Mouse (Mus musculus) c-Kit-negative CD71-positive TER-119-positive erythroid progenitor cells, embryonic 14.5 days (primary cell): Measurements from ENCODE around the gene Ccdc126.
A peak's percentile ranks its signal among the peaks of the same experiment; 100 is the strongest.

ENCODE experiments used
- DNase-seq: peaks from one replicate; pipeline ENCODE4 v3.0.0-alpha.2; 2013; ENCODE audit warnings: low read depth, low spot score

The Ccdc126 gene

GRCm38 (mm10) chr6:49343737-49344469 lies 24.8 kb downstream of the Ccdc126 start:
- DNase-seq = no peak

GRCm38 (mm10) chr6:49349826-49350225 lies 30.8 kb downstream of the Ccdc126 start:
- DNase-seq = no peak

- DNase-seq = no peak
Observed at GRCm38 (mm10) chr6:49354613-49355012, 35.5 kb downstream of the Ccdc126 start.

GRCm38 (mm10) chr6:49355171-49355570 lies 36.1 kb downstream of the Ccdc126 start:
- no peak for DNase-seq

- DNase-seq = no peak
Observed at GRCm38 (mm10) chr6:49360420-49360819, 41.3 kb downstream of the Ccdc126 start.

GRCm38 (mm10) chr6:49367159-49368054 lies 48.3 kb downstream of the Ccdc126 start, which contains the start of gene Fam221a:
Fam221a (plus strand) TSS chr6:49367739.
- DNase-seq = peak; percentile 74

GRCm38 (mm10) chr6:49368212-49368611 lies 49.1 kb downstream of the Ccdc126 start:
- no peak for DNase-seq

- no peak for DNase-seq
Observed at GRCm38 (mm10) chr6:49372705-49373104, 53.6 kb downstream of the Ccdc126 start.

GRCm38 (mm10) chr6:49373943-49374342 lies 54.9 kb downstream of the Ccdc126 start:
- DNase-seq = no peak

- DNase-seq = no peak
Observed at GRCm38 (mm10) chr6:49378328-49378727, 59.3 kb downstream of the Ccdc126 start.
